Mouse (Mus musculus) intestine, embryonic 14.5 days (tissue): ENCODE measurements around the gene Mcl1. TPM values are rescaled to one million over a fixed set of nuclear protein-coding genes. Genes with fewer than 3 reads are reported as not detected.

Experiments used
- ATAC-seq: fragments of 200-750 bp; cut with Nextera tagmentation; replicated peaks from 2 replicates; pipeline ENCODE4 v1.8.0; 2017; ENCODE audit warnings: low read depth, moderate number of reproducible peaks, moderate TSS enrichment, moderate library complexity; ENCODE audit not compliant: low FRiP score, low TSS enrichment
- DNase-seq: peaks from one replicate; pipeline ENCODE4 v3.0.0-alpha.2; 2018; ENCODE audit warnings: low spot score
- H3K27ac ChIP-seq: fragments of 300-500 bp; sonication (generic); 2 replicates; pipeline ENCODE4 v1.5.1; 2014; ENCODE audit warnings: low read depth, mild to moderate bottlenecking, control low read depth
- H3K27me3 ChIP-seq: fragments of 300-500 bp; sonication (generic); replicated peaks from 2 replicates; pipeline ENCODE4 v1.6.1; 2014; ENCODE audit warnings: low read length, control low read depth; ENCODE audit not compliant: control insufficient read depth, insufficient read depth
- H3K36me3 ChIP-seq: fragments of 300-500 bp; sonication (generic); 2 replicates; pipeline ENCODE4 v1.6.1; 2014; ENCODE audit warnings: low read length, control low read depth; ENCODE audit not compliant: control insufficient read depth, insufficient read depth
- H3K4me1 ChIP-seq: fragments of 300-500 bp; sonication (generic); replicated peaks from 2 replicates; pipeline ENCODE4 v1.6.1; 2014; ENCODE audit warnings: low read length, control low read depth, mixed read lengths; ENCODE audit not compliant: control insufficient read depth, insufficient read depth
- H3K4me2 ChIP-seq: fragments of 300-500 bp; sonication (generic); 2 replicates; pipeline ENCODE4 v1.6.1; 2014; ENCODE audit warnings: low read length
- H3K4me3 ChIP-seq: fragments of 300-500 bp; sonication (generic); 2 replicates; pipeline ENCODE4 v1.5.1; 2014; ENCODE audit warnings: low read depth, low read length, control low read depth, mixed read lengths
- H3K9ac ChIP-seq: fragments of 300-500 bp; sonication (generic); 2 replicates; pipeline ENCODE4 v1.6.1; 2014; ENCODE audit warnings: mild to moderate bottlenecking, low read length
- H3K9me3 ChIP-seq: fragments of 300-500 bp; sonication (generic); 2 replicates; pipeline ENCODE4 v1.6.1; 2016; ENCODE audit warnings: low read length, control low read depth; ENCODE audit not compliant: control insufficient read depth
- WGBS: fragments of 180-500 bp; shearing (Covaris S2); extraction: QIAGEN DNeasy Blood & Tissue Kit; methylation state at CpG from one replicate; pipeline ENCODE4 v1.1.7; 2014; 5-methylcytosine and 5-hydroxymethylcytosine counted together
- polyA plus RNA-seq: library from polyadenylated mRNA; unstranded; fragments of >200 nt; fragmentation: Nextera tagmentation; extraction: Ambion mirVana; gene quantifications from 2 replicates; pipeline ENCODE4 v1.2.1, GENCODE M21; 2014

The Mcl1 gene
- polyA plus RNA-seq, 1 experiment from 2014 or later = 57.5 TPM

GRCm38 (mm10) chr3:95674236-95674635, 15.6 kb downstream of the Mcl1 start:
- H3K36me3 ChIP-seq = no peaks in the 10 kb centered on the region
- peak overlapping the region; percentile 96 for H3K27ac ChIP-seq
- WGBS = 0% methylated on average over 1 of the region's 2 CpGs
- H3K4me1 ChIP-seq = peaks cover 44% of the 10 kb centered on the region
- H3K4me2 ChIP-seq = peak overlapping the region; percentile 36
- peak; percentile 48 for ATAC-seq
- no peak for DNase-seq
- H3K9ac ChIP-seq = no peak overlapping the region
- H3K9me3 ChIP-seq = no peaks in the 10 kb centered on the region
- H3K27me3 ChIP-seq = no peaks in the 10 kb centered on the region
- H3K4me3 ChIP-seq = no peak overlapping the region

GRCm38 (mm10) chr3:95674812-95675211, 16.2 kb downstream of the Mcl1 start:
- 0 out of 2 replicates have a peak overlapping the region, but pooled peaks have one; percentile 1 for H3K9ac ChIP-seq
- no peaks in the 10 kb centered on the region for H3K27me3 ChIP-seq
- WGBS = 6% methylated on average over 6 of the region's 6 CpGs
- H3K4me2 ChIP-seq = peak overlapping the region; percentile 36
- DNase-seq (no peak), ATAC-seq (peak; percentile 6; the same call in 1 of the 2 replicates)
- H3K36me3 ChIP-seq = no peaks in the 10 kb centered on the region
- no peak overlapping the region for H3K4me3 ChIP-seq
- peak overlapping the region; percentile 96 for H3K27ac ChIP-seq
- no peaks in the 10 kb centered on the region for H3K9me3 ChIP-seq
- peaks cover 44% of the 10 kb centered on the region for H3K4me1 ChIP-seq

- peaks cover 44% of the 10 kb centered on the region for H3K4me1 ChIP-seq
- no peak overlapping the region for H3K4me3 ChIP-seq
- peak overlapping the region; percentile 96 for H3K27ac ChIP-seq
- H3K36me3 ChIP-seq = no peaks in the 10 kb centered on the region
- ATAC-seq = peak; percentile 30
- 0 out of 2 replicates have a peak overlapping the region, but pooled peaks have one; percentile 1 for H3K9ac ChIP-seq
- no peaks in the 10 kb centered on the region for H3K27me3 ChIP-seq
- no peaks in the 10 kb centered on the region for H3K9me3 ChIP-seq
- peak overlapping the region; percentile 36 for H3K4me2 ChIP-seq
- WGBS = 10% methylated on average over 8 of the region's 8 CpGs
- peak; percentile 79 for DNase-seq
Observed at GRCm38 (mm10) chr3:95675301-95676092, 16.9 kb downstream of the Mcl1 start.

- peak; percentile 77 for DNase-seq
Observed at GRCm38 (mm10) chr3:95676745-95677419, 18.3 kb downstream of the Mcl1 start.

GRCm38 (mm10) chr3:95677420-95678090, 19.0 kb downstream of the Mcl1 start:
- ATAC-seq (no peak), DNase-seq (no peak)
- H3K4me1 ChIP-seq = peaks cover 42% of the 10 kb centered on the region
- H3K27me3 ChIP-seq = no peaks in the 10 kb centered on the region
- H3K36me3 ChIP-seq = no peaks in the 10 kb centered on the region
- H3K9me3 ChIP-seq = no peaks in the 10 kb centered on the region
- no peak overlapping the region for H3K4me2 ChIP-seq
- 75% methylated on average over 19 of the region's 19 CpGs for WGBS
- no peak overlapping the region for H3K9ac ChIP-seq
- no peak overlapping the region for H3K27ac ChIP-seq
- no peak overlapping the region for H3K4me3 ChIP-seq

More at GRCm38 (mm10) chr3:95676745-95677419, 18.3 kb downstream of the Mcl1 start:
- no peak overlapping the region for H3K9ac ChIP-seq
- H3K4me3 ChIP-seq = no peak overlapping the region
- no peak for ATAC-seq
- no peaks in the 10 kb centered on the region for H3K36me3 ChIP-seq
- no peak overlapping the region for H3K27ac ChIP-seq
- peaks cover 47% of the 10 kb centered on the region for H3K4me1 ChIP-seq
- WGBS = 62% methylated on average over 15 of the region's 15 CpGs
- H3K27me3 ChIP-seq = no peaks in the 10 kb centered on the region
- no peaks in the 10 kb centered on the region for H3K9me3 ChIP-seq
- H3K4me2 ChIP-seq = no peak overlapping the region

- Histone ChIP-seq H3K36me3 (no peaks in the 10 kb centered on the region), H3K9ac (no peak overlapping the region), H3K27ac (no peak overlapping the region), H3K4me3 (no peak overlapping the region), H3K4me2 (no peak overlapping the region), H3K27me3 (no peaks in the 10 kb centered on the region), H3K4me1 (peaks cover 24% of the 10 kb centered on the region), H3K9me3 (no peaks in the 10 kb centered on the region)
- 93% methylated on average over 8 of the region's 8 CpGs for WGBS
- ATAC-seq (no peak), DNase-seq (no peak)
Observed at GRCm38 (mm10) chr3:95679551-95679950, 21.0 kb downstream of the Mcl1 start.

- Histone ChIP-seq H3K27me3 (no peaks in the 10 kb centered on the region), H3K9me3 (no peaks in the 10 kb centered on the region), H3K4me2 (no peak overlapping the region), H3K9ac (no peak overlapping the region), H3K4me3 (no peak overlapping the region), H3K27ac (no peak overlapping the region), H3K4me1 (peaks cover 15% of the 10 kb centered on the region), H3K36me3 (no peaks in the 10 kb centered on the region)
- no peak for DNase-seq
- 79% methylated on average over 6 of the region's 6 CpGs for WGBS
- no peak for ATAC-seq
Observed at GRCm38 (mm10) chr3:95680673-95681072, 22.1 kb downstream of the Mcl1 start.

GRCm38 (mm10) chr3:95681365-95681764, 22.8 kb downstream of the Mcl1 start:
- no peaks in the 10 kb centered on the region for H3K9me3 ChIP-seq
- H3K9ac ChIP-seq = no peak overlapping the region
- H3K27ac ChIP-seq = no peak overlapping the region
- H3K27me3 ChIP-seq = no peaks in the 10 kb centered on the region
- no peak for DNase-seq
- WGBS = 47% methylated on average over 11 of the region's 11 CpGs
- H3K4me1 ChIP-seq = peaks cover 8% of the 10 kb centered on the region
- H3K36me3 ChIP-seq = no peaks in the 10 kb centered on the region
- H3K4me2 ChIP-seq = no peak overlapping the region
- ATAC-seq = no peak
- no peak overlapping the region for H3K4me3 ChIP-seq
